Mouse (Mus musculus) frontal cortex, postnatal 25 days (tissue): ENCODE results near the gene Ung.

Source experiments
- DNase-seq, 2 experiments: peaks; one replicate each; pipeline ENCODE4 v3.0.0; 2022; ENCODE audit warnings: low spot score in 2 of 2

The Ung gene

DNA sequence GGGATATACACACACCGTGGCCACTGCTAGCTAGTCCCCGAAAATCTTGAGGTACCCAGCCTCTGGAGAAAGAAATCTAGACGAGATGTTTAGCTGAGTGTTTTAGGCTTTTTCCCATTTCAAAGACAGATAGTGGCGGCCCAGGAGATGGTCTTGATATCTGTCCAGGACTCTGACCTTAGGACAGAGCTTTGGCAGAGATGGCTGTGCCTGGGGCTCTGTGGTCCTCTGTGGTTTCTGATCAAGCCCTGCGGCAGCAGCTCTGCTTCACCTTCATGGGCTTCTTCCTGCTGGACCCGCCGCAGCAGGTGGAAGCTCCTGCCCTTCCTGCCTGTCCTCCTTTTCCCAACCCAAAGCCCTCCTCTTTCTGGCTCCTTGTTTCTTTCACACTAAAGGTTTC lies 40.2 kb downstream of the Ung start:
- no peak for DNase-seq

DNA sequence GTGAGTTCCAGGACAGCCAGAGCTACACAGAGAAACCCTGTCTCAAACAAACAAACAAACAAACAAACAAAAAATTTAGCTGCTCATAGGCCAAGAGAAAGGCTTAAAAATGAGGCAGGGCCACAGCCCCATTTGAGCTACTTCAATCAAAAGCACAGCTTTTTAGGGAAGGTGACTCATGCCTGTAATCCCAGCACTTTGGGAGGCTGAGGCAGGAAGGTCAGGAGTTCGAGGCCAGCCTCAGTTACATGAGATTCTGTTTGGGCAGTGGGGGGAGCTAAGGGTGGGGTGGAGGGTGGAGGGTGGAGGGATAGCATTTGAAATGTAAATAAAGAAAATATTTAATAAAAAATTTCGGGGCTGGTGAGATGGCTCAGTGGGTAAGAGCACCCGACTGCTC lies 42.8 kb downstream of the Ung start:
- DNase-seq: no peak

GRCm38 (mm10) chr5:114173458-114173857 lies 43.3 kb downstream of the Ung start:
- DNase-seq: no peak

GRCm38 (mm10) chr5:114173877-114174581 lies 43.8 kb downstream of the Ung start:
- no peak for DNase-seq

DNA sequence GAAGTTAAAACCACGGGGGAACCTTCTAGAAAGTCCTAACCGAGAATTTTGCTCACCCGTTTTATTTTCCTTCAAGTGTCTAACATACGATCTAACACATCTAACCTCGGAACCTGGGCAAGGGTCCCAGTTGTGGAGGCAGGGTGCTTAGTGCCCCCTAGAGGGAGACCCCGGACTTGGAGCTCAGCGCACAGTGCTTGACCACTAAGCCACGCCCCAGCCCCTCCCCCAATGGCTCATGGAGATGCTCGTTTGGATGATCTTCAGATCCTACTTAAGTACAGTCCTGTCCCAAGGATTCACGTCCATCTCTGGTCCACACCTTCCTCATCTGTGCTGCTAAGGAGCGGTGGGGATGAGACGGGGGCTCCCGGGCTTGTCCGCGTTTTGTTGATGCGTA lies 44.5 kb downstream of the Ung start:
- DNase-seq: no peak

- DNase-seq: peak; percentile 43 to 55
These were observed 45.5 kb downstream of the Ung start for GRCm38 (mm10) chr5:114175596-114176171.

DNA sequence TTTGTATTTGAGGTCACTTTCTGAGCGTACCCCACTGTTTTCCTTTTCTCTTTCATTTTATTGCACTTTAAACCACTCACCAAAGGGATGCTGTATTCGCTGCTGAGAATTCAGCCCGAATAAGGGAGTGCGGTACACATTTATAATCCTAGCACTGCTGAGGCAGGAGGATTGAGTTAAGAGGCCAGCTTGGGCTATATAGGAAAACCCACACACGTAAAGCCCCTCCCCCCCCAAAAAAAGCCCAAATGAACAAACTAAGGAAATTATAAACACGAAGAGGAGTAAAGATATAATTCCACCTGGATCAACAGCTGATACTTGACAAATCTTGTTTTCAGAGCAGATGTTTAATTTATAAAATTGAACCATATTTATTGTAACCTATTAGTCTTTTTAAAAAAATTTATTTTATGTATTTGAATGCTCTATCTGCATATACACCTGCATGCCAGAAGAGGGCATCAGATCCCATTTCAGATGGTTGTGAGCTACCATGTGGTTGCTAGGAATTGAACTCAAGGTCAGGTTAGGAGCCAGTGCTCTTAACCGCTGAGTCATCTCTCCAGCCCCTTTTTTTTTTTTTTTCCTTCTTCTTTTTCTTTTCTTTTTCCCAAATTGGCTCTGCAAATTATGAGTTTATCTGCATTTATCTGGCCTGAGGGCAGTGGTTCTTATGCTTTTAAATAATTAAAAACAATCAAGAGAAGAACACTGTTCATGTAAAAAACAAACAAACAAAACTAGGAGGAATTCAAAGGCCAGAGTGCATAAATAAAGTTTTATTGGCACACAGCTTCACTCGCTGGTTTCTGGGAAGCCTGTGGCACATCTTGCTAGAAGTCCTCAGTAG lies 46.6 kb downstream of the Ung start:
- no peak for DNase-seq

GRCm38 (mm10) chr5:114177966-114178719 lies 48.0 kb downstream of the Ung start:
- DNase-seq: no peak

DNA sequence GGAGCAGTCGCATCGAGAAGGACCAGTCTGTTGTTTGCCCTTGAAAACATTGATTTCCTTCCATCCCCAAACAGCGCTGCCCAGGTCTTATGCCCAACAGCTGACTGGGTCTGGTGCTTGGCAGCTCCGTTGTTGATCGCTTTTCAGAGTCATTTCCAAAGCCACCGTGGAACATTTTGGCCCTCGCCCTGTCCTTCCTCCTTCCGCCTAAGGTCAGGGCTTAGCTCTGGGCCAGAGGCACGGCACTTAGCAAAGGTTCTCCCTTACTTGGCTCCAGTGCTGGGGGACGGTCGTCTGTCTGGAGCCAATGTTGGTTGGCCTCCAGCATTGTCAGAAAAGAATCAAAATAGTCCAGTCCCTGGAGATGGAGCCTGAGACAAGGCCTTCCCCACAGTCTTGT lies 49.4 kb downstream of the Ung start:
- no peak for DNase-seq

- DNase-seq: no peak
These were observed 53.3 kb downstream of the Ung start for GRCm38 (mm10) chr5:114183493-114183892.

DNA sequence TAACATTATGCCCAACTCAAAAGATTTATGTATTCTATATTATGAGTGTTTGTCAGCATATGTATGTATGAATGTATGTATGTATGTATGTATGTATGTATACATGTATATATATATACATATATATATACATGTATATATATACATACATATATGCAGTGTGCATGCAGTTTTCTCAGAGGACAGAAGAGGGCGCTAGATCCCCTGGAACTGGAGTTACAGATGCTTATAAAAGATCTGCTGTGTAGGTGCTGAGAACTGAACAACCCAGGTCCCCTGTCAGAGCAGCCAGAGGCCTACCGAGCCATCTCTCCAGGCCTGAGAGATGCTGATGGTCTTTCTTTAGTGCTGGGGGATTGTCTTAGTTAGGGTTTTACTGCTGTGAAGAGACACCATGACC lies 56.9 kb downstream of the Ung start:
- no peak for DNase-seq
